Mouse (Mus musculus) WW6 (cell line): ENCODE results near the gene Fkbp11.
A peak's percentile ranks its signal among the peaks of the same experiment; 100 is the strongest.

Experiments
- DNase-seq: peaks from one replicate; pipeline ENCODE4 v3.0.0-alpha.2; 2013; ENCODE audit warnings: low read depth, low spot score

Gene Fkbp11

DNA sequence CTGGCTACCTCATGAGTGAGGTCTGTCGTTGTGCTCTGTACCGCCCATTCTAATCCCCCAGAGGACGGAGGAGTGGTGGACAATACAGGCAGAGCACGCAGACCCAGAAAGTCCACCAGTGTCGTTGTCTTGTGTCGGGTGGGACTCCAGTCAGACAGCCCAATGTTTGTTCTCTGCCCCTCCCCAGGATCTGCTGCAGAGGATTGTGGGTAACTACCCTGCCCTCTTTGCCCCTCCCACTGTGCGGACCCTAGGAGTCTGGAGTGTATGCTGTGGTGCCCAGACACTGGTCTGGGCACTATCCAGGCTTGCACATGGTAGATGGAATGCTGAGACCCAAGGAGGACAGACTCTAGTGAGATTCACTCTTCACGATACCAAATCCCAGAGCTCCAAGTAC, 31.8 kb downstream of the Fkbp11 start:
- DNase-seq, result no peak

DNA sequence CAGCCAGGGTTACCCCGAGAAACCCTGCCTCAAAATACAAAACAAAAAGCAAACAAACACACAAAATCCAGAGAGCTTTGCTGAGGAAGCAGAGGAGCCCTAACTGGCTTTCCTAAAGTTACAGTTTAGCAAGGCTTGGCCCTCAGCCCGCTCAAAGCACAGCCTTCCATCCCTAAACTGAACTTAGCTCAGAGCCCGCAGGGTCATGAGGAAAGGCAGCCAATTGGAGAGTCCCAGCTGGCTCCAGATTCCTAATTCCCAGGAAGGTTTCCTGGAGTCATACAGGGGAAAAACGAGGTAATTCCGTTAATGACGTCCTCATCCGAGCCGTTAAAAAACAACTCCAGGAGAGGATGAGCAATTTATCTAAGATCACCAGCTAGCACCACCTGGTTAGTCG, 32.3 kb downstream of the Fkbp11 start:
- no peak for DNase-seq

DNA sequence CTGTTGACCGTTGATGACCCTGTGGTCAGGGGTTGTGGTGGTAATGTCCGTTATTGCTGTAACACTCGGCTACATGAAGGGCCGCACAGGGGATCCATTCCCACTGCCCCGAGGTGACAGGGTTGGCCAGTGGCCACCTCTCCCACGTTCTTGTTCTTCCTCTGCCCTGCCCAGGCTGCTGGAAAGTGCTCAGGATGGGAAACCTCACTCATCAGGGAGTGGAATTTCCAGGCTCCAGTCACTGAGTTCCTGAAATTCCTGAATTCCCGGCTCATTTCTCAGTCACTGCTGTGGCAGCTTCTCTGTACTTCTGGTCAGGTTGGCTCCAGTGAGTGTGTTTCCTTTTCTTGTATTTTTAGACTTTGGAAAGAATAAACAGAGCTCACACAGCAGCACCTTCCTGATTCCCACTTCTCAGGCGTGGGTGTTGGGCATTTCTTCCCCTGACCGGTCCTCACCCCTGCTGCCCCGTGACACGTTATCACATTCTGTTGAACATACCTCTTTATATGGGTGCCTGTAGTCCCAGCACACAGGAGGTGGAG, 35.8 kb downstream of the Fkbp11 start:
- no peak for DNase-seq

DNA sequence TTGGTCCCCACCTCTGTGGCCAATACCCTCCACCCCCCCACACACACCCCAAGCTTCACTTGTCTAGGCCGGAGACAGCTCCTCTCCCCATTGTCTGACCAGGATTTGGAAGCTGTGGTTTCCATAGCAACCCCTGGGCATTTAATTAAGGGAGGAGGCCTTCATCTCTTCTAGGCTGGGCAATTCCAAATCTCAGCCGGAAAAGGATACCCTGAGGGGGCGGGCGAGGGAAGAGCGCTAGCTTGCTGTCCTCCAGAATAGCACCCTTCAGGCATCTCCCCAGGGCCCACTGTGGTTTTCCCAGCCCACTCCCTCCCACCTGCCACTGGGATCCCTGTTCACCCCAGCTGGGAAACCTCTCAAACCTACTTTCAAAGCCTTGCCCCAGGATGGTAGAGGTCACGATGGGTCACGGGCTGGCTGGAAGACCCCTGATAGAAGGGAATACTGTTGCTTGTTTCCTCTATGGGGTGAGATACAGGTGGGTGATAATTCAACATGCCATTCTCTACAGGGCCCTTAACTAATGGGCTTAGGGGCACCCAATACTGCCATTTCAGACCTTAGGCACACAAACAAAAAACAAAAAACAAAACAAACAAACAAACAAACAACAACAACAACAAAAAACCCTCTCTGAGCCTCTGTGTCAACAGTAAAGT, 36.4 kb downstream of the Fkbp11 start:
- DNase-seq, result no peak

DNA sequence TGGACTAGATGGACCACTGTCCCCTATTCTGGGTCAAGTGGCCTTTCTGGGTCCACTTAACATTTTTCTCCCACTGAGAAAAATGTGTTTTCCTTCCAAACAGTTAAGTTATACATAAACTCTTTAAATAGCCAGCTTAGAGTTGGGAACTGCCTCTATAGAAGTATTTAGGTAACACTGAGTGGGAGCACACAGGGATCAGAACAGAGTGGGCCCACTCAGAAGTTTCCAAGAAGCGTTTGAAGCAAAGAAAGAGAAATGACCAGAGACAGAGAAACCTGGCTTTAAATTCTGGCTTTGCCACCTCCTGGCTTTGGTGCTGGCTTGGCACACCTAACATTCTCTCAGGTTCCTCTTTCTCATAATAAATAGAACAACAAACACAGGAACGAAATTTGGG, 38.3 kb downstream of the Fkbp11 start:
- no peak for DNase-seq

DNA sequence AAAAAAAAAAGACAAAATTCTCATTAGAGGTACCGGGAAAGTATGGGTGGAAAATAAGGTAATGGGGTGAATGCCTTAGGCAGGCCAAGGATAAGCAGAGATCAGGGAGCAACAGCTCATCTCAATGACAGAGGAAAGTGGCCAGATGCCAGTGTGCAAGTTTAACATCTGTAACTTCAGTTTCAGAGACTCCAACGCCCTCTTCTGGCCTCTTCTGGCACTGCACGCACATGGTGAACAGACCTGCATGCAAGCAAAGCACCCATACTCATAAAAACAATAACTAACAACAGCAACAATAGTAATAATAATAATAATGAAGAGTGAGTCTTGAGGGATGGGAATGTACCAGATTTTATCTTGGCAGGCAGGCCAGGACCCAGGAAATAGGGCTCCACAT, 42.1 kb downstream of the Fkbp11 start:
- DNase-seq, result no peak

DNA sequence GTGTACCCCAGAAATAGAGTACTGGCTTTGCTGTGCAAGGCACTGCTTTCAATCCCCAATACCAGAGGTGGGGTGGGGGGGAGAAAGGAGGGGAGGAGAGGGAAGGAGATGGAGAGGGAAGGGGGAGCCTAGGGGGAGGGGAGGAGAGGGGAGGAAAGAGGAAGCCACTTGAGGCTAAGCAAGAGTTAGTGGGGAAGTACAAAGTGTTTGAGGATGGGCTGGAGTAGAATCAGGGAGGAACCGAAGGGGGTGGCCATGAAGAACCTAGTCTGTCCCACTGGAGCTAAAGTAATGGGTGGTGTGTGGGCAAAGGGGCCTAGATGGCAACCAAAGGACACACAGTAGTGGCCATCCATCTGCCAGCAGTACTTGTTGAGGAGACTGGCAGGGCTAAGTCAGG, 44.3 kb downstream of the Fkbp11 start:
- DNase-seq, result no peak

DNA sequence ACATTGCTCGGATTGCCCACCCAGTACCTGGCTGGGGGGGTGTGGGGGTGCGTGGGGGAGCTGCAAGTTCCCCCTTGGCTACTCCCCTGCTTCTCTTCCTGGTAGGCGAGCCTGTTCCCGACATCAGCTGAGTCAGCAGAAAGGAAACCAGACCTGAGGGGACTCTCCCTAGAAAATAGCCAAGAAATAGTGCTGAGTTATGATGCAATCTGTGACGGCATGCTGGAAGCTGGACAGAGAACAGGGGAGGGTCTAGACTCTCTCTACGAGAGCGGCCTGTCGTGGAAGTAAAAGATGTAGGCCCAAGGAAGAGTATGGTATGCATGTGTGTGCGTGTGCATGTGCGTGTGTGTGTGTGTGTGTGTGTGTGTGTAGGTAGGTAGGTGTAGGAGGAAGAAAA, 44.8 kb downstream of the Fkbp11 start:
- no peak for DNase-seq

DNA sequence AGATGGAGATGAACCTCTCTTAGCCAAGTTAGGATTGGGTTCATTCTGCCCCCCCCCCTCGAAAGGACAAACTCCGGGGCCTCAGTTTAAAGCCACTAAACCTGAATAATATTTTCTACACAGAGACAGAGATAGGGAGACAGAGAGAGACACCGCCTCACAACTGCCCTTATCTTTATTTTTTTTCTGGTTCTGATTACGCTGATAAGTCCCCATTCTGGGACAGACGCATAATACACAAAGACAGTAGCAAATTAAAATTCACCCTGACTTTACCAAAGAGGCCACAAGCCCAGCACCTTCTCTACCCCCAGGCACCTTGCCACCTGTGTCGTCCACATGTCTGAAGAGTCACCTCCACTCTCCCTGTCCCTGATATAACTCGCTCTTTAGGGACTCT, 46.4 kb downstream of the Fkbp11 start:
- DNase-seq, result no peak

DNA sequence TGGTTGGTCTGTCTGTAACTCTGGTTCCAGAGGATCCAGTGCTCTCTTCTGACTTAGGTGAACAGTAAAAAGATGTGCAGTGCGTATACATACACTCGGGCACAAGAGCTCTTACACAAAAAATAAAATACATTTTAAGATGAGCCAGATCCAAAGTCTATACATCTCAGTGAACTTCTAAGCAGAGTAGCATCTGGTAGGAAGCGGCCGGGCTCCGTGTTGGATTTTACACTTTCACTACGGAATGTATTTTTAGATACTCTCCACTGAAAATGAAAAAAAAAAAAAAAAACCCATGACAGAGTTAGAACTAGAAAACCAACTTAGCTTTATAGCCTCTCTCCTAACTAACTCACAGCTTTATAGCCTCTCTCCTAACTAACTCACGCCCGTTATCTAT, 47.3 kb downstream of the Fkbp11 start:
- no peak for DNase-seq

DNA sequence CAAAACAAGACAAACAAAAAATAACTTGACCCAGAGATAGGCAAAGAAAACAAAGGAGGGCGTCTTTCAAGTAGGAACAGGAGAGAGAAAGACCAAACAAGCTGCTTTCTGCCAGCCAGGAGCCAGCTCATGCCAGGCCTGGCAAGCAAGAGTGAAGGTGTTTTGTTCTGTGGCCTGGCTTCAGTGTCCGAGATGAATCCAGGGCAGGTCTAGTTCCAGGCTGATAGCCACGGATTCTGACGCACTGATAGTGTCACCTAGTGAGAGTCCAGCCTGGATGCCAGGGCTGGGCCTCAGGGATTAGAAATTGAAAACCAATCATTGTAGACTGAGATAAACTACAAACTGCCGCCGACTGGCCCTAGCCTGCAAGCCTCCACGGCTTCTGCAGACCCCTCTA, 50.0 kb downstream of the Fkbp11 start:
- no peak for DNase-seq

DNA sequence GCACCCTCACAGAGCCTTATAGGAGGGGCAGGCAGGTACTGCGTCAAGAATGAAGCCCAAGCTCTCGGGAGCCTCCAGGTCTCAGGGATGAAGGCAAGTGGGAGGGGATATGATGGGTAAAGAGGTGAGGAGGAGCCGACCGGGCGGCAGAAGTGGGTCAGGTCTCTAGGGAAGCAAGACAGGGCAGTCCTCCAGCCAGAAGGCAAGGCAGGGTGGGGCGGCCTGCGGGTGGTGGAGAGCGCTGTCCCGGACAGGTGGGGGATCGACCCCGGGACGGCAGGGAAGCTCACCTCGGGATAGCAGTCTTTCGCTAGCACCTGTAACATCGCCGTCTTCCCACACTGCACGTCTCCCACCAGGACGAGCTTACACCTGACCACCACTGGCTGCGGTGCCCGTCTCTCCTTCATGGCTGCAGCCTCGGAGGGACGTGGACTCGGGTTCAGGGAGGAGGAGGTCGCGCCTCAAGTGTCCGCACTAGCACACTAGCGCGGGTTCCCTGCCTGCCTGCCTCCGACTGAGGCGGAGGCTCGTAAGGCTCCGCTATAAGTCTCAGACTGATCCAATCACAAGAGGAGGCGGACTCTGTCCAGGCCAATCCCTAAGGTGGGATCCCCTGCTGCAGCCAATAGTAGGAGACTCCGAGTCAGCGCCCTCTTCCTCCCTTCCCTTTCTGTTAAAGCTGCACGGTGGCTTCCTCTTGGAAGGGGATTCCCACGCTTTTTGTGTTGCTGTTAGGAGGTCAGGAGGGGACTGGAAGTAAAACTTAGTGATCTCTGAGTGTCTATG, 50.9 kb downstream of the Fkbp11 start, which contains the start of gene Rnd1:
TSS of gene Rnd1 (minus strand) at position 522 of the 789 bp plus-strand sequence.
- DNase-seq, result peak; percentile 78

DNA sequence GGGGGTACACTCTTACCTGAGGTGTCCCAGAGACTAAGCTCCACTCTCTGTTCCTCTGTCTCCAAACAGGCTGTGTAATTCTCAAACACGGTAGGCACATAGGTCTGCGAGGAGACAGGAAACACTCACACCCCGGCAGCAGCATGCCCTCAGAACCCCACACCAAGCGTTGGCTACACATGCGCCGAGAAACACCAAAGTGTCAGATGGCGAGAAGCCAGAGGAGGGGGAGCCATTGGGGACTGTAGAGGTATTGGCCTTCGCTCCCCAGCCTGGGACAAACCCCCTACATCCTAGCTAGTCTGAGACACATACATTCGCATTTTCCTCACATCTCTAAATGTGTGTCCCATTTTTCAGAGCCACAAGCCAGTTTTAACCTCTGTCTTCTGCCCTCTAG, 51.5 kb downstream of the Fkbp11 start:
- no peak for DNase-seq

DNA sequence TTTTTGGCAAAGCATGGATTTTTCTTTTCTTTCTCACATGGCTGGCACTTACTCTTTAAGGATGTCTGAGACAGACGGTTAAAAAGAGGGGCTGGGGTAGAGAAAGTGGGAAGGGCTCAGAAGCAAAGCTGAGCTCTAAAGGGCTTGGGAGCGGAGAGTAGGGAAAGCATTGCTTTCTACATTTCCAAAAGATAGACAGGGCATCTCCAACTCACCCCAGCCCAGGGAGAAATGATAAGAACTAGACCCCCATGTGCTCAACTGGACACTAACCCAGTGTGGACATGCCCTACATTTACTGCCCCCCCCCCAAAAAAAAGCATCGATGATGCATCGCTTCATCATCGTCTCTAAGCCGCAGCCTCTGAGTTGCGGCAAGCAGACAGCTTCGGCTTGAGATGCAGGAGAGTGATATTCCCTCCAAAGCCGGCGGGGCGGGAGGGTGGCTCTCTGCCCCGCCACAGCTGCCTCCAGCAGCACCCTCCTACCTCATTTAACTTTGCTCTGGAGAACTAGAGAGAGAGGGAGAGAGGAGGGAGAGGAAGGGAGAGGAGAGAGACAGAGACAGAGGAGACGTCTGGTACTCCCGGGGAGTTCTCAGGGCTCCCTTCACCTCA, 52.3 kb downstream of the Fkbp11 start:
- no peak for DNase-seq

DNA sequence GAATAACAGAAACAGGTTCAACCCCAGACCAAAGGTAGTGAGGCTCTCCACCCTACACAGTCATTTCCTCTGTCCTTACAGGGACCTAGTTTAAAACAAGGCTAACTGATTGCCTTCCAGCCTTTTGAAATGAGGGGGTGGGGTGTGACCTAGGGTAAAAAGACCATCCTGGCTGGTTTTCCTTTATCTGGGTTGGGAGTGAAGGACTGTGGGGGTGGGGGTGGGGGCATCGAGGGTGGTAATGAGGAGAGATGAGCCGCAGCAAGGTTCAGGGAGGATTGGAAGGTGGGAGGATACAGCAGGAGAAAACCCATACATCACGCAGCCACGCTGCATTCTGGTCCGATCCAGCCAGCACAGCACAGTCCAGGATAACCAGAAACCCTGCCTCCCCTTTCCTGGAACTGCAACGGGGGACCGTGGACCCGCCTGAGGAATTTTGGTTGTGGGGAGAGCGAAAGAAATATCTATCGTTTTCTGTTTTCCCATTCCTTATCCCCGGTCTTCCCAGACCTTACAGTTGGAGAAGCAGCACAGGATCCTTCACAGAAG, 52.9 kb downstream of the Fkbp11 start:
- no peak for DNase-seq
